Mouse (Mus musculus) fat pad, adult 2 months (tissue): ENCODE data around the gene Olfr1315-ps1.

Experiments used
- DNase-seq: peaks from one replicate; pipeline ENCODE4 v3.0.0-alpha.2; 2011; ENCODE audit warnings: low read depth, low spot score; ENCODE audit errors: extremely low read depth

The Olfr1315-ps1 gene

DNA sequence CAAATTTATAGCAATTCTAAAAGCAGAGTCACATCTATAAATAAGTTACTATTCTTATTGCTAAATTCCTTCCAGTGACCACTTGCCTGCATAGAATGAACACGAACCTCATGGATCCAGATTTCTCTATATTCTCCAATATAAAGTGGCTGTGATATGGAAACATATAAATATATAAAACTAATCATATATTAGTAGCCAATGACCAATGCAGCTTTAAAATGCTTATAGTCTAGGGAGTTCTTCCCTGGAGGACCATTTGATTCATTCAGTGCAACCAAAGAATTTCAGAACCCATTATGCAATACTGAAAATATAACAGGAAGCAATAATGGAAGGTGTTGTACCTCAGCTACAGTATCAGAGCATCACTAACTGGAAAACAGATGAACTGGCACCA lies at the start of gene Olfr1315-ps1:
Olfr1315-ps1 (minus strand) TSS at position 101 of the 400 bp plus-strand sequence.
- DNase-seq: no peak

- DNase-seq: no peak
Measured at GRCm38 (mm10) chr2:112153898-112154297, 38.7 kb upstream of the Olfr1315-ps1 start, which contains the start of gene Olfr1318. TSS of gene Olfr1318 (plus strand) at chr2:112154198.

DNA sequence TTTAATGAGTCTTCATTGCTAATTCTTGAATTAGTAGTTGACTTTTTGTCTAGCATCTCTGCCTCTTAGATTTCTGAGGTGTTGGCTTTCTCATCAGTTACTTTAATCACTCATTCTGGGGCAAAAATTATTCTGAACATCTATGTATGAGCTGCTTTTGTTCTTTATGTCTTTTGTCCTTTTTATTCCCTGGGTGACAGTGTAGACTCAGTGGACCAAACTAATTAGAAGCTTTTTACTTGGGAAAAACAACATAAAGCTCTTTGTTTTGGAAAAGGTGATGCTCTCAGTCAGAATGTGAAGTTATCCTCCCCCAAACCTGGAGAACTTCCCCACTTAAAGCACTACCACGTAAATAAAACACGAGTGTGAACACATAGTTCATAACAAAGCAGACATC lies 24.8 kb upstream of the Olfr1315-ps1 start, which contains the start of gene Olfr1317:
Olfr1317 (plus strand) TSS at position 301 of the 400 bp plus-strand sequence.
- DNase-seq: no peak

- DNase-seq: no peak
Measured at GRCm38 (mm10) chr2:112134877-112135276, 19.6 kb upstream of the Olfr1315-ps1 start, which contains the start of gene Olfr1316. TSS of gene Olfr1316 (minus strand) at chr2:112134977.

DNA sequence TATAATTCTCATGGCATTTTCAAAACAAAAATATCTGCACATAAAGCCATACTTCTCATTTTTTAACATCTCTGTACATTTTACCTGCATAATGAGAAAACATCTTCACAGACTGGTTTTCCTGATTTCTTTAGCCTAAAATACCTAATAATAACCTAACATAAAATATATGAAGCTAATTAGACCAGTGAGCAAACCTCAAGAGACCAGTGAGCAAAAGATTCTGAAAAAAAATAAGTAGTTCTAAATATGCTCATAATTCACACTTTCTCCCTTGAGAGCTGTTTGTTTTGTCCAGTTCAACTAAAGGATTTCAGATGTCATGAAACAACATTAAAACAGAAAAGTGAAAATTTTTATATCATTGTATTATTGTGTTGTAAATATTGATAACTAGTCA lies 18.6 kb downstream of the Olfr1315-ps1 start, which contains the start of gene Olfr1314:
Olfr1314 (minus strand) TSS at position 101 of the 400 bp plus-strand sequence.
- DNase-seq: no peak

DNA sequence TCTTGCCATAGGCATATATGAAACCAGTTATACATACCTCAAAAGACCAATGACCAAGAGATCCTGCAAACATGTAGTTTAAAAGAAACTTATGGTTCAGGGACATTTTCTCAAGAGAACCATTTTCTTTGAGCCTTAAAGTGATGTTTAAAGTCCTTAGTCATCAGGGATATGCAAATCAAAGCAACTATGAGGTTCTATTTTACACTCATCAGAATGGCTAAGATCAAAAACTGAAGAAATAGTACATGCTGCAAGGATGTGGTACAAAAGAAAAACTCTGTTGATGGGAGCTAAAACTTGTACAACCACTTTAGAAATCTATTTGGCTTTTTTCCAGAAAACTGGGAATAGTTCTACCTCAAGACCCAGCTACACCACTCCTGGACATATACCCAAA lies 37.5 kb downstream of the Olfr1315-ps1 start, which contains the start of gene Olfr1313:
Olfr1313 (minus strand) TSS at position 101 of the 400 bp plus-strand sequence.
- no peak for DNase-seq
